Mouse (Mus musculus) neural tube, embryonic 15.5 days (tissue): ENCODE results near the gene Lrch3. TPM values are rescaled to one million over a fixed set of nuclear protein-coding genes. Genes with fewer than 3 reads are reported as not detected.

Experiments used
- ATAC-seq: fragments of 200-750 bp; cut with Nextera tagmentation; 2 replicates; pipeline ENCODE4 v1.8.0; 2017; ENCODE audit warnings: mild to moderate bottlenecking, moderate TSS enrichment, moderate library complexity; ENCODE audit not compliant: low FRiP score
- H3K27ac ChIP-seq: fragments of 300-500 bp; sonication (generic); replicated peaks from 2 replicates; pipeline ENCODE4 v1.5.1; 2015; ENCODE audit warnings: mild to moderate bottlenecking, inconsistent platforms
- H3K27me3 ChIP-seq: fragments of 300-500 bp; sonication (generic); replicated peaks from 2 replicates; pipeline ENCODE4 v1.6.1; 2015; ENCODE audit warnings: inconsistent platforms
- H3K36me3 ChIP-seq: fragments of 300-500 bp; sonication (generic); 2 replicates; pipeline ENCODE4 v1.6.1; 2015; ENCODE audit warnings: inconsistent platforms
- H3K4me1 ChIP-seq: fragments of 300-500 bp; sonication (generic); 2 replicates; pipeline ENCODE4 v1.6.1; 2015; ENCODE audit warnings: inconsistent platforms
- H3K4me2 ChIP-seq: fragments of 300-500 bp; sonication (generic); 2 replicates; pipeline ENCODE4 v1.6.1; 2015; ENCODE audit warnings: inconsistent platforms, mild to moderate bottlenecking, moderate library complexity
- H3K4me3 ChIP-seq: fragments of 300-500 bp; sonication (generic); replicated peaks from 2 replicates; pipeline ENCODE4 v1.5.1; 2015; ENCODE audit warnings: mild to moderate bottlenecking, inconsistent platforms
- H3K9ac ChIP-seq: fragments of 300-500 bp; sonication (generic); replicated peaks from 2 replicates; pipeline ENCODE4 v1.6.1; 2015; ENCODE audit warnings: mild to moderate bottlenecking, inconsistent platforms
- H3K9me3 ChIP-seq: fragments of 300-500 bp; sonication (generic); replicated peaks from 2 replicates; pipeline ENCODE4 v1.6.1; 2016; ENCODE audit warnings: inconsistent platforms
- WGBS: fragments of 180-500 bp; shearing (Covaris S2); methylation state at CpG from one replicate; pipeline ENCODE4 v1.1.7; 2015; ENCODE audit warnings: mixed read lengths; 5-methylcytosine and 5-hydroxymethylcytosine counted together
- polyA plus RNA-seq: library from polyadenylated mRNA; unstranded; fragments of >200 nt; fragmentation: Nextera tagmentation; extraction: Ambion mirVana; gene quantifications from 2 replicates; pipeline ENCODE4 v1.2.1, GENCODE M21; 2015

Gene Lrch3
- polyA plus RNA-seq, 1 experiment from 2014 or later, result 36.2 TPM

- H3K4me1 ChIP-seq, result 0 out of 2 replicates have a peak, but pooled peaks cover 3% of the 10 kb centered on the region
- no peak for ATAC-seq
- no peak overlapping the region for H3K4me3 ChIP-seq
- H3K9ac ChIP-seq, result no peak overlapping the region
- H3K9me3 ChIP-seq, result no peaks in the 10 kb centered on the region
- H3K4me2 ChIP-seq, result no peak overlapping the region
- no peaks in the 10 kb centered on the region for H3K27me3 ChIP-seq
- peaks cover 61% of the 10 kb centered on the region for H3K36me3 ChIP-seq
- H3K27ac ChIP-seq, result no peak overlapping the region
- WGBS, result 63% methylated on average over 9 of the region's 9 CpGs
These were observed 91.3 kb downstream of the Lrch3 start for GRCm38 (mm10) chr16:33005216-33005615.

GRCm38 (mm10) chr16:33006888-33007287 is 93.0 kb downstream of the Lrch3 start:
- Histone ChIP-seq H3K9me3 (no peaks in the 10 kb centered on the region), H3K4me1 (0 out of 2 replicates have a peak, but pooled peaks cover 3% of the 10 kb centered on the region), H3K4me2 (no peak overlapping the region), H3K9ac (no peak overlapping the region), H3K36me3 (peaks cover 55% of the 10 kb centered on the region), H3K27ac (no peak overlapping the region), H3K4me3 (no peak overlapping the region), H3K27me3 (no peaks in the 10 kb centered on the region)
- 90% methylated on average over 7 of the region's 7 CpGs for WGBS
- no peak for ATAC-seq

- Histone ChIP-seq H3K4me1 (0 out of 2 replicates have a peak, but pooled peaks cover 3% of the 10 kb centered on the region), H3K27me3 (no peaks in the 10 kb centered on the region), H3K36me3 (peaks cover 55% of the 10 kb centered on the region), H3K27ac (no peak overlapping the region), H3K9me3 (no peaks in the 10 kb centered on the region), H3K4me2 (no peak overlapping the region), H3K4me3 (no peak overlapping the region), H3K9ac (no peak overlapping the region)
- WGBS, result 74% methylated on average over 7 of the region's 7 CpGs
- ATAC-seq, result no peak
These were observed 93.5 kb downstream of the Lrch3 start for GRCm38 (mm10) chr16:33007436-33007835.

GRCm38 (mm10) chr16:33010166-33010565 is 96.3 kb downstream of the Lrch3 start:
- 0 out of 2 replicates have a peak, but pooled peaks cover 3% of the 10 kb centered on the region for H3K4me1 ChIP-seq
- ATAC-seq, result no peak
- H3K4me3 ChIP-seq, result no peak overlapping the region
- no peak overlapping the region for H3K9ac ChIP-seq
- H3K9me3 ChIP-seq, result no peaks in the 10 kb centered on the region
- no peaks in the 10 kb centered on the region for H3K27me3 ChIP-seq
- no peak overlapping the region for H3K4me2 ChIP-seq
- WGBS, result 96% methylated on average over 6 of the region's 6 CpGs
- H3K27ac ChIP-seq, result no peak overlapping the region
- peaks cover 71% of the 10 kb centered on the region for H3K36me3 ChIP-seq

- Histone ChIP-seq H3K4me2 (no peak overlapping the region), H3K9ac (no peak overlapping the region), H3K9me3 (no peaks in the 10 kb centered on the region), H3K36me3 (peaks cover 44% of the 10 kb centered on the region), H3K4me1 (no peaks in the 10 kb centered on the region), H3K27ac (no peak overlapping the region), H3K27me3 (no peaks in the 10 kb centered on the region), H3K4me3 (no peak overlapping the region)
- 96% methylated on average over 5 of the region's 5 CpGs for WGBS
- ATAC-seq, result no peak
These were observed 99.9 kb downstream of the Lrch3 start for GRCm38 (mm10) chr16:33013801-33014200.

GRCm38 (mm10) chr16:33014921-33015320 is 101.0 kb downstream of the Lrch3 start:
- Histone ChIP-seq H3K27me3 (no peaks in the 10 kb centered on the region), H3K4me2 (no peak overlapping the region), H3K9ac (no peak overlapping the region), H3K4me1 (no peaks in the 10 kb centered on the region), H3K27ac (no peak overlapping the region), H3K4me3 (no peak overlapping the region), H3K36me3 (peaks cover 33% of the 10 kb centered on the region), H3K9me3 (no peaks in the 10 kb centered on the region)
- WGBS, result 100% methylated on average over 1 of the region's 1 CpGs
- ATAC-seq, result no peak

GRCm38 (mm10) chr16:33015396-33015907 is 101.6 kb downstream of the Lrch3 start:
- Histone ChIP-seq H3K36me3 (peaks cover 27% of the 10 kb centered on the region), H3K27me3 (no peaks in the 10 kb centered on the region), H3K4me3 (no peak overlapping the region), H3K4me2 (no peak overlapping the region), H3K9ac (no peak overlapping the region), H3K4me1 (no peaks in the 10 kb centered on the region), H3K27ac (no peak overlapping the region), H3K9me3 (no peaks in the 10 kb centered on the region)
- 92% methylated on average over 3 of the region's 3 CpGs for WGBS
- ATAC-seq, result no peak

GRCm38 (mm10) chr16:33015986-33016385 is 102.1 kb downstream of the Lrch3 start:
- ATAC-seq, result no peak
- no peaks in the 10 kb centered on the region for H3K27me3 ChIP-seq
- H3K4me2 ChIP-seq, result no peak overlapping the region
- no peak overlapping the region for H3K27ac ChIP-seq
- no peak overlapping the region for H3K4me3 ChIP-seq
- peaks cover 23% of the 10 kb centered on the region for H3K36me3 ChIP-seq
- no peak overlapping the region for H3K9ac ChIP-seq
- H3K9me3 ChIP-seq, result no peaks in the 10 kb centered on the region
- H3K4me1 ChIP-seq, result no peaks in the 10 kb centered on the region
- 92% methylated on average over 2 of the region's 2 CpGs for WGBS

- Histone ChIP-seq H3K4me2 (no peak overlapping the region), H3K9me3 (no peaks in the 10 kb centered on the region), H3K4me3 (no peak overlapping the region), H3K4me1 (no peaks in the 10 kb centered on the region), H3K9ac (no peak overlapping the region), H3K36me3 (peaks cover 16% of the 10 kb centered on the region), H3K27me3 (no peaks in the 10 kb centered on the region), H3K27ac (no peak overlapping the region)
- 93% methylated on average over 5 of the region's 5 CpGs for WGBS
- no peak for ATAC-seq
These were observed 103.9 kb downstream of the Lrch3 start for GRCm38 (mm10) chr16:33017677-33018349.

GRCm38 (mm10) chr16:33019117-33019770 is 105.3 kb downstream of the Lrch3 start:
- no peak overlapping the region for H3K4me3 ChIP-seq
- no peaks in the 10 kb centered on the region for H3K4me1 ChIP-seq
- 0 out of 2 replicates have a peak, but pooled peaks cover 3% of the 10 kb centered on the region for H3K36me3 ChIP-seq
- no peak overlapping the region for H3K4me2 ChIP-seq
- H3K27ac ChIP-seq, result no peak overlapping the region
- H3K9ac ChIP-seq, result no peak overlapping the region
- 80% methylated on average over 21 of the region's 21 CpGs for WGBS
- ATAC-seq, result no peak
- H3K27me3 ChIP-seq, result no peaks in the 10 kb centered on the region
- H3K9me3 ChIP-seq, result no peaks in the 10 kb centered on the region

GRCm38 (mm10) chr16:33021381-33021780 is 107.5 kb downstream of the Lrch3 start:
- no peaks in the 10 kb centered on the region for H3K27me3 ChIP-seq
- no peak overlapping the region for H3K4me2 ChIP-seq
- no peaks in the 10 kb centered on the region for H3K4me1 ChIP-seq
- H3K9me3 ChIP-seq, result no peaks in the 10 kb centered on the region
- no peak overlapping the region for H3K9ac ChIP-seq
- H3K27ac ChIP-seq, result no peak overlapping the region
- no peaks in the 10 kb centered on the region for H3K36me3 ChIP-seq
- H3K4me3 ChIP-seq, result no peak overlapping the region
- 81% methylated on average over 3 of the region's 3 CpGs for WGBS
- no peak for ATAC-seq

GRCm38 (mm10) chr16:33023750-33024149 is 109.8 kb downstream of the Lrch3 start:
- Histone ChIP-seq H3K4me1 (no peaks in the 10 kb centered on the region), H3K27me3 (no peaks in the 10 kb centered on the region), H3K27ac (no peak overlapping the region), H3K36me3 (no peaks in the 10 kb centered on the region), H3K9me3 (no peaks in the 10 kb centered on the region), H3K9ac (no peak overlapping the region), H3K4me3 (no peak overlapping the region), H3K4me2 (no peak overlapping the region)
- ATAC-seq, result no peak
- WGBS, result 5% methylated on average over 4 of the region's 4 CpGs
